9 mouse cellular contexts compared by ENCODE assay signal in the genomic region with DNA sequence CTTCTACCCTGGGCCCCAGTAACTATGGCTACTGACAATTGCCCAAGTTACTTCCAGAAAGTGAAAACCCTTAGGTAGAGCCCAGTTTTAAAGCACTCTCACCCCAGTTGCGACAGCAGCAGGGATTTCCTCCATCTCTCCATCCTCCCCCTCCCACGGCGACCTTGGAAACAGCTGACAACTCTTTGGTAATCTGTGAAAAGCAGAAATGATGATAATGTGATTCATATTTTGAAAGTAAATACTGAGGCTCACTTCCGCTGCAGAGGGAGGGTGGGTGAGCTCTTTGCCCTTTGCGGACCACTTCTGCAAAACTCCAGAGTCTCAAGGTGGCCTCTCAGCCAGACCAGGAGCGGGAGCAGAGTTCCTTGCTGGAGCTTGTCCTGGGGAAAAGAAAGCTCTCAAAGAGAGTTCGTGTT. TPM values are rescaled to one million over a fixed set of nuclear protein-coding genes. Genes with fewer than 3 reads are reported as not detected.
DNase-seq lines count a peak whose midpoint lies in the region; ATAC-seq and TF ChIP-seq lines count a peak whose summit lies in the region.
"Had no signal": no experiment of that assay in that cellular context is flagged by ENCODE, and none has a peak within 500 bp of the region (broad histone marks: within the 10 kb centered on the region; RNA-seq: fewer than 3 reads in every experiment).

No protein-coding gene starts in this region.

- H3K27me3 ChIP-seq in liver, embryonic 16.5 days (ENCODE audit: control insufficient read depth, insufficient read depth, low read depth, low read length) = peaks cover 35% of the 10 kb centered on the region
- peaks cover 27% of the 10 kb centered on the region for H3K27me3 ChIP-seq in midbrain, embryonic 14.5 days (ENCODE audit: control insufficient read depth, insufficient read depth, low read length)

- H3K4me2 ChIP-seq in liver, embryonic 16.5 days (ENCODE audit: low read depth, low read length) = no peak overlapping the region
- no peak overlapping the region for H3K4me2 ChIP-seq in midbrain, embryonic 14.5 days (ENCODE audit: low read length)

- no peak for ATAC-seq in liver, embryonic 16.5 days (ENCODE audit: low read depth)
- ATAC-seq in erythroid progenitor cell, adult 5-6 weeks (replicated peaks; ENCODE audit: low FRiP score, poor library complexity, severe bottlenecking) = no peak
- no peak for ATAC-seq in midbrain, embryonic 14.5 days (ENCODE audit: low FRiP score, low TSS enrichment)

- no peak for TF ChIP-seq CTCF in bone marrow, adult 2 months (IDR thresholded peaks at IDR 0.05; ENCODE audit: control insufficient read depth, insufficient read depth, low read length)

- DNase-seq in ovary, adult 18-20 months (ENCODE audit: low spot score) = peak; percentile 62
- DNase-seq in ovary, postnatal 10 days (ENCODE audit: low spot score) = no peak
- peak; percentile 60 to 73 for DNase-seq in spleen, postnatal 4 days (ENCODE audit: low spot score in 2 of 2)
- DNase-seq in thymus, postnatal 0 days (ENCODE audit: low spot score) = no peak
- DNase-seq in midbrain, embryonic 14.5 days = no peak

- 4% methylated on average over 7 of the region's 7 CpGs for WGBS in bone marrow, adult 2 months
- 22% methylated on average over 7 of the region's 7 CpGs for WGBS in liver, embryonic 16.5 days (ENCODE audit: insufficient replicate concordance)
- 74% methylated on average over 7 of the region's 7 CpGs for WGBS in midbrain, embryonic 14.5 days

- no peaks in the 10 kb centered on the region for H3K9me3 ChIP-seq in liver, embryonic 16.5 days (replicated peaks; ENCODE audit: control insufficient read depth, low read length)
- H3K9me3 ChIP-seq in midbrain, embryonic 14.5 days (ENCODE audit: control insufficient read depth, low read length) = no peaks in the 10 kb centered on the region

- H3K27ac ChIP-seq in bone marrow, adult 2 months (ENCODE audit: control insufficient read depth, insufficient read depth, low read depth, low read length, poor library complexity) = peak overlapping the region; percentile 83
- peak overlapping the region; percentile 5; the same call in 1 of the 2 replicates for H3K27ac ChIP-seq in liver, embryonic 16.5 days (ENCODE audit: low read length)
- H3K27ac ChIP-seq in midbrain, embryonic 14.5 days (replicated peaks; ENCODE audit: low read depth, low read length) = no peak overlapping the region
- H3K27ac ChIP-seq: liver, embryonic 14.5 days had no signal

- peaks cover 3% of the 10 kb centered on the region for H3K4me1 ChIP-seq in bone marrow, adult 2 months (ENCODE audit: control insufficient read depth, insufficient read depth, low read length)
- H3K4me1 ChIP-seq in liver, embryonic 16.5 days (ENCODE audit: control insufficient read depth, low read depth, low read length) = peaks cover 9% of the 10 kb centered on the region; the same call in 1 of the 2 replicates
- peaks cover 11% of the 10 kb centered on the region; the same call in 1 of the 2 replicates for H3K4me1 ChIP-seq in midbrain, embryonic 14.5 days (ENCODE audit: control insufficient read depth, insufficient read depth, low read length)

- H3K9ac ChIP-seq in liver, embryonic 16.5 days (ENCODE audit: low read depth, low read length) = no peak overlapping the region
- no peak overlapping the region for H3K9ac ChIP-seq in midbrain, embryonic 14.5 days (replicated peaks; ENCODE audit: low read length)
- H3K9ac ChIP-seq: liver, embryonic 14.5 days had no signal

- no peaks in the 10 kb centered on the region for H3K36me3 ChIP-seq in liver, embryonic 16.5 days (ENCODE audit: control insufficient read depth, insufficient read depth)
- H3K36me3 ChIP-seq in midbrain, embryonic 14.5 days (ENCODE audit: control insufficient read depth, insufficient read depth, low read length) = no peaks in the 10 kb centered on the region

- H3K4me3 ChIP-seq in bone marrow, adult 2 months (replicated peaks; ENCODE audit: control insufficient read depth, low read depth, low read length) = peak overlapping the region; percentile 73
- H3K4me3 ChIP-seq in liver, embryonic 16.5 days (ENCODE audit: low read depth, low read length) = no peak overlapping the region
- no peak overlapping the region for H3K4me3 ChIP-seq in midbrain, embryonic 14.5 days (replicated peaks; ENCODE audit: low read depth, low read length)

- TF ChIP-seq POLR2A in bone marrow, adult 2 months (IDR thresholded peaks at IDR 0.05; ENCODE audit: borderline replicate concordance, control insufficient read depth, low read depth, low read length) = no peak

RNA-seq across cellular contexts. Expression of gene Klf2, which starts 3.6 kb away (rescaled TPM):
- polyA plus RNA-seq in bone marrow, adult 2 months (2011; ENCODE audit: insufficient read depth, insufficient read length, low replicate concordance, missing spikeins) = 123 and 179 TPM in 2 replicates
- polyA plus RNA-seq in liver, embryonic 16.5 days (2015; fragmentation: Nextera tagmentation; extraction: Ambion mirVana) = 1.8 and 2.0 TPM in 2 replicates
- 16.8 and 21.4 TPM in 2 replicates for polyA plus RNA-seq in thymus, postnatal 0 days (2015; fragmentation: Nextera tagmentation; extraction: Ambion mirVana)
- 5.4 and 13.3 TPM in 2 replicates for total RNA-seq in erythroid progenitor cell, adult 5-6 weeks (2015; ENCODE audit: low replicate concordance)
- total RNA-seq in erythroid progenitor cell, adult 5-6 weeks (2017; ENCODE audit: low replicate concordance) = 2.9 and 5.5 TPM in 2 replicates
- 3.1 and 5.7 TPM in 2 replicates for polyA plus RNA-seq in midbrain, embryonic 14.5 days (2014; fragmentation: Nextera tagmentation; extraction: Ambion mirVana)

RNA-seq across cellular contexts. Expression of gene Gm10282, which starts 17.4 kb away (rescaled TPM):
- polyA plus RNA-seq in bone marrow, adult 2 months (2011; ENCODE audit: insufficient read depth, insufficient read length, low replicate concordance, missing spikeins) = 514 and 1,002 TPM in 2 replicates
- 5.8 and 6.0 TPM in 2 replicates for polyA plus RNA-seq in liver, embryonic 16.5 days (2015; fragmentation: Nextera tagmentation; extraction: Ambion mirVana)
- polyA plus RNA-seq in thymus, postnatal 0 days (2015; fragmentation: Nextera tagmentation; extraction: Ambion mirVana) = 32.8 and 33.9 TPM in 2 replicates
- 32.8 and 36.5 TPM in 2 replicates for total RNA-seq in erythroid progenitor cell, adult 5-6 weeks (2015; ENCODE audit: low replicate concordance)
- 19.9 and 23.5 TPM in 2 replicates for total RNA-seq in erythroid progenitor cell, adult 5-6 weeks (2017; ENCODE audit: low replicate concordance)
- polyA plus RNA-seq in midbrain, embryonic 14.5 days (2014; fragmentation: Nextera tagmentation; extraction: Ambion mirVana) = 13.6 and 18.2 TPM in 2 replicates

Comparison
In these comparisons a context has a peak if more than half of its experiments do, and no peak if none do; other contexts are left out.
1. DNase-seq: peak in ovary, adult 18-20 months (single experiment) and spleen, postnatal 4 days (2 of 2); none in ovary, postnatal 10 days (single experiment), thymus, postnatal 0 days (single experiment) and midbrain, embryonic 14.5 days (single experiment).
2. RNA of gene Gm10282, which starts 17.4 kb away (polyA plus RNA-seq): 514 to 1,002 TPM in bone marrow, adult 2 months; 32.8 to 33.9 TPM in thymus, postnatal 0 days, 13.6 to 18.2 TPM in midbrain, embryonic 14.5 days and 5.8 to 6.0 TPM in liver, embryonic 16.5 days; every median in the first group is over 10 times any median in the second.